Mouse (Mus musculus): ENCODE data around the gene Lrrc28. TPM values are rescaled to one million over a fixed set of nuclear protein-coding genes. Genes with fewer than 3 reads are reported as not detected.

The Lrrc28 gene
- total and polyA plus RNA-seq, 2 experiments from 2014 or later: 22.6 to 48.5 TPM

- Histone ChIP-seq H3K4me3 (ENCODE audit: low read length) (no peak overlapping the region), H3K4me2 (ENCODE audit: low read depth, low read length) (no peak overlapping the region), H3K9ac (replicated peaks; ENCODE audit: low read length) (no peak overlapping the region), H3K4me1 (ENCODE audit: insufficient read depth, low read length) (0 out of 2 replicates have a peak, but pooled peaks cover 4% of the 10 kb centered on the region), H3K27me3 (ENCODE audit: insufficient read depth, low read length) (no peaks in the 10 kb centered on the region), H3K36me3 (ENCODE audit: insufficient read depth, low read length) (no peaks in the 10 kb centered on the region), H3K9me3 (ENCODE audit: low read length) (no peaks in the 10 kb centered on the region), H3K27ac (peak overlapping the region; percentile 15; the same call in 1 of the 2 replicates)
- TF ChIP-seq CTCF (IDR thresholded peaks at IDR 0.05; ENCODE audit: low read depth): no peak
- DNase-seq (ENCODE audit: low spot score): no peak
- WGBS: 59% methylated on average over 5 of the region's 5 CpGs
- no peak for ATAC-seq
Measured at GRCm38 (mm10) chr7:67607669-67608347, 37.3 kb downstream of the Lrrc28 start.

- no peak for DNase-seq (ENCODE audit: low spot score)
- no peaks in the 10 kb centered on the region for H3K27me3 ChIP-seq (ENCODE audit: insufficient read depth, low read length)
- H3K4me1 ChIP-seq (ENCODE audit: insufficient read depth, low read length): 0 out of 2 replicates have a peak, but pooled peaks cover 4% of the 10 kb centered on the region
- no peak for ATAC-seq
- no peak overlapping the region for H3K4me3 ChIP-seq (ENCODE audit: low read length)
- no peak overlapping the region for H3K9ac ChIP-seq (replicated peaks; ENCODE audit: low read length)
- H3K9me3 ChIP-seq (ENCODE audit: low read length): no peaks in the 10 kb centered on the region
- no peak overlapping the region for H3K27ac ChIP-seq
- no peak for TF ChIP-seq CTCF (IDR thresholded peaks at IDR 0.05; ENCODE audit: low read depth)
- 81% methylated on average over 1 of the region's 1 CpGs for WGBS
- no peaks in the 10 kb centered on the region for H3K36me3 ChIP-seq (ENCODE audit: insufficient read depth, low read length)
- H3K4me2 ChIP-seq (ENCODE audit: low read depth, low read length): no peak overlapping the region
Measured at GRCm38 (mm10) chr7:67606250-67606649, 38.8 kb downstream of the Lrrc28 start.

- ATAC-seq: no peak
- Histone ChIP-seq H3K27me3 (ENCODE audit: insufficient read depth, low read length) (no peaks in the 10 kb centered on the region), H3K9me3 (ENCODE audit: low read length) (no peaks in the 10 kb centered on the region), H3K4me3 (ENCODE audit: low read length) (no peak overlapping the region), H3K4me1 (ENCODE audit: insufficient read depth, low read length) (0 out of 2 replicates have a peak, but pooled peaks cover 4% of the 10 kb centered on the region), H3K9ac (replicated peaks; ENCODE audit: low read length) (no peak overlapping the region), H3K4me2 (ENCODE audit: low read depth, low read length) (no peak overlapping the region), H3K36me3 (ENCODE audit: insufficient read depth, low read length) (no peaks in the 10 kb centered on the region), H3K27ac (no peak overlapping the region)
- no peak for DNase-seq (ENCODE audit: low spot score)
- no peak for TF ChIP-seq CTCF (IDR thresholded peaks at IDR 0.05; ENCODE audit: low read depth)
- 83% methylated on average over 6 of the region's 6 CpGs for WGBS
Measured at GRCm38 (mm10) chr7:67605114-67605513, 40.0 kb downstream of the Lrrc28 start.

- WGBS: 66% methylated on average over 3 of the region's 3 CpGs
- no peak overlapping the region for H3K4me2 ChIP-seq (ENCODE audit: low read depth, low read length)
- ATAC-seq: no peak
- TF ChIP-seq CTCF (IDR thresholded peaks at IDR 0.05; ENCODE audit: low read depth): no peak
- no peaks in the 10 kb centered on the region for H3K36me3 ChIP-seq (ENCODE audit: insufficient read depth, low read length)
- no peak overlapping the region for H3K27ac ChIP-seq
- no peaks in the 10 kb centered on the region for H3K4me1 ChIP-seq (ENCODE audit: insufficient read depth, low read length)
- no peak overlapping the region for H3K9ac ChIP-seq (replicated peaks; ENCODE audit: low read length)
- H3K9me3 ChIP-seq (ENCODE audit: low read length): no peaks in the 10 kb centered on the region
- no peak overlapping the region for H3K4me3 ChIP-seq (ENCODE audit: low read length)
- DNase-seq (ENCODE audit: low spot score): peak; percentile 34
- H3K27me3 ChIP-seq (ENCODE audit: insufficient read depth, low read length): no peaks in the 10 kb centered on the region
Measured at GRCm38 (mm10) chr7:67598050-67598449, 47.0 kb downstream of the Lrrc28 start.

GRCm38 (mm10) chr7:67596961-67597360, 48.1 kb downstream of the Lrrc28 start:
- WGBS: 71% methylated on average over 1 of the region's 1 CpGs
- Histone ChIP-seq H3K9me3 (ENCODE audit: low read length) (no peaks in the 10 kb centered on the region), H3K4me3 (ENCODE audit: low read length) (no peak overlapping the region), H3K9ac (replicated peaks; ENCODE audit: low read length) (no peak overlapping the region), H3K27ac (no peak overlapping the region), H3K36me3 (ENCODE audit: insufficient read depth, low read length) (no peaks in the 10 kb centered on the region), H3K4me1 (ENCODE audit: insufficient read depth, low read length) (0 out of 2 replicates have a peak, but pooled peaks cover 6% of the 10 kb centered on the region), H3K27me3 (ENCODE audit: insufficient read depth, low read length) (no peaks in the 10 kb centered on the region), H3K4me2 (ENCODE audit: low read depth, low read length) (no peak overlapping the region)
- ATAC-seq (no peak), DNase-seq (ENCODE audit: low spot score) (no peak)
- no peak for TF ChIP-seq CTCF (IDR thresholded peaks at IDR 0.05; ENCODE audit: low read depth)

- Histone ChIP-seq H3K36me3 (ENCODE audit: insufficient read depth, low read length) (no peaks in the 10 kb centered on the region), H3K9me3 (ENCODE audit: low read length) (no peaks in the 10 kb centered on the region), H3K4me1 (ENCODE audit: insufficient read depth, low read length) (0 out of 2 replicates have a peak, but pooled peaks cover 6% of the 10 kb centered on the region), H3K27me3 (ENCODE audit: insufficient read depth, low read length) (no peaks in the 10 kb centered on the region), H3K4me2 (ENCODE audit: low read depth, low read length) (no peak overlapping the region), H3K27ac (no peak overlapping the region), H3K9ac (replicated peaks; ENCODE audit: low read length) (no peak overlapping the region), H3K4me3 (ENCODE audit: low read length) (no peak overlapping the region)
- no peak for TF ChIP-seq CTCF (IDR thresholded peaks at IDR 0.05; ENCODE audit: low read depth)
- 92% methylated on average over 1 of the region's 1 CpGs for WGBS
- DNase-seq (ENCODE audit: low spot score) (no peak), ATAC-seq (no peak)
Measured at GRCm38 (mm10) chr7:67596322-67596721, 48.7 kb downstream of the Lrrc28 start.

- Histone ChIP-seq H3K9ac (replicated peaks; ENCODE audit: low read length) (no peak overlapping the region), H3K9me3 (ENCODE audit: low read length) (no peaks in the 10 kb centered on the region), H3K4me1 (ENCODE audit: insufficient read depth, low read length) (0 out of 2 replicates have a peak, but pooled peaks cover 6% of the 10 kb centered on the region), H3K36me3 (ENCODE audit: insufficient read depth, low read length) (no peaks in the 10 kb centered on the region), H3K4me3 (ENCODE audit: low read length) (no peak overlapping the region), H3K27ac (no peak overlapping the region), H3K27me3 (ENCODE audit: insufficient read depth, low read length) (no peaks in the 10 kb centered on the region), H3K4me2 (ENCODE audit: low read depth, low read length) (no peak overlapping the region)
- ATAC-seq: no peak
- no peak for DNase-seq (ENCODE audit: low spot score)
- TF ChIP-seq CTCF (IDR thresholded peaks at IDR 0.05; ENCODE audit: low read depth): no peak
- WGBS: 86% methylated on average over 6 of the region's 6 CpGs
Measured at GRCm38 (mm10) chr7:67593902-67594301, 51.2 kb downstream of the Lrrc28 start.

Measured in hindbrain, postnatal 0 days (tissue).